Mouse (Mus musculus) forebrain, embryonic 15.5 days (tissue): Measurements from ENCODE around the gene Tnfrsf19. TPM values are rescaled to one million over a fixed set of nuclear protein-coding genes. Genes with fewer than 3 reads are reported as not detected.

Source experiments
- ATAC-seq: fragments of 200-750 bp; cut with Nextera tagmentation; replicated peaks from 2 replicates; pipeline ENCODE4 v1.8.0; 2017; ENCODE audit warnings: mild to moderate bottlenecking, moderate TSS enrichment, moderate library complexity
- H3K27ac ChIP-seq: fragments of 300-500 bp; sonication (generic); replicated peaks from 2 replicates; pipeline ENCODE4 v1.5.1; 2015; ENCODE audit warnings: mild to moderate bottlenecking, inconsistent platforms
- H3K27me3 ChIP-seq: fragments of 300-500 bp; sonication (generic); 2 replicates; pipeline ENCODE4 v1.6.1; 2015; ENCODE audit warnings: inconsistent platforms
- H3K36me3 ChIP-seq: fragments of 300-500 bp; sonication (generic); 2 replicates; pipeline ENCODE4 v1.6.1; 2015; ENCODE audit warnings: mild to moderate bottlenecking, inconsistent platforms
- H3K4me1 ChIP-seq: fragments of 300-500 bp; sonication (generic); 2 replicates; pipeline ENCODE4 v1.6.1; 2015; ENCODE audit warnings: inconsistent platforms
- H3K4me2 ChIP-seq: fragments of 300-500 bp; sonication (generic); replicated peaks from 2 replicates; pipeline ENCODE4 v1.6.1; 2015; ENCODE audit warnings: mild to moderate bottlenecking, inconsistent platforms
- H3K4me3 ChIP-seq: fragments of 300-500 bp; sonication (generic); 2 replicates; pipeline ENCODE4 v1.5.1; 2015; ENCODE audit warnings: mild to moderate bottlenecking, inconsistent platforms
- H3K9ac ChIP-seq: fragments of 300-500 bp; sonication (generic); replicated peaks from 2 replicates; pipeline ENCODE4 v1.6.1; 2015; ENCODE audit warnings: mild to moderate bottlenecking, inconsistent platforms
- H3K9me3 ChIP-seq: fragments of 300-500 bp; sonication (generic); 2 replicates; pipeline ENCODE4 v1.6.1; 2016; ENCODE audit warnings: inconsistent platforms
- WGBS: fragments of 180-500 bp; shearing (Covaris S2); methylation state at CpG from one replicate; pipeline ENCODE4 v1.1.7; 2015; ENCODE audit warnings: mixed read lengths; 5-methylcytosine and 5-hydroxymethylcytosine counted together
- polyA plus RNA-seq: library from polyadenylated mRNA; unstranded; fragments of >200 nt; fragmentation: Nextera tagmentation; extraction: Ambion mirVana; gene quantifications from 2 replicates; pipeline ENCODE4 v1.2.1, GENCODE M21; 2015

Tnfrsf19 gene
- polyA plus RNA-seq, 1 experiment from 2014 or later: 45.1 TPM

- H3K4me3 ChIP-seq: no peak overlapping the region
- no peak overlapping the region for H3K27ac ChIP-seq
- no peak for ATAC-seq
- no peaks in the 10 kb centered on the region for H3K9me3 ChIP-seq
- no peaks in the 10 kb centered on the region for H3K27me3 ChIP-seq
- no peaks in the 10 kb centered on the region for H3K36me3 ChIP-seq
- H3K4me2 ChIP-seq: no peak overlapping the region
- H3K4me1 ChIP-seq: peaks cover 41% of the 10 kb centered on the region
- 56% methylated on average over 15 of the region's 15 CpGs for WGBS
- no peak overlapping the region for H3K9ac ChIP-seq
Observed at GRCm38 (mm10) chr14:61014544-61014943, 31.7 kb downstream of the Tnfrsf19 start.

GRCm38 (mm10) chr14:61012397-61012931, 33.8 kb downstream of the Tnfrsf19 start:
- H3K9me3 ChIP-seq: no peaks in the 10 kb centered on the region
- peak overlapping the region; percentile 30; the same call in 1 of the 2 replicates for H3K9ac ChIP-seq
- peak overlapping the region; percentile 66 for H3K27ac ChIP-seq
- peaks cover 33% of the 10 kb centered on the region for H3K4me1 ChIP-seq
- H3K36me3 ChIP-seq: no peaks in the 10 kb centered on the region
- under 1% methylated on average over 17 of the region's 17 CpGs for WGBS
- peak overlapping the region; percentile 23 for H3K4me3 ChIP-seq
- ATAC-seq: peak; percentile 85
- peak overlapping the region; percentile 40 for H3K4me2 ChIP-seq
- no peaks in the 10 kb centered on the region for H3K27me3 ChIP-seq

- H3K9me3 ChIP-seq: no peaks in the 10 kb centered on the region
- H3K4me2 ChIP-seq: no peak overlapping the region
- H3K36me3 ChIP-seq: no peaks in the 10 kb centered on the region
- H3K27ac ChIP-seq: peak overlapping the region; percentile 66
- 39% methylated on average over 8 of the region's 8 CpGs for WGBS
- no peak overlapping the region for H3K9ac ChIP-seq
- no peaks in the 10 kb centered on the region for H3K27me3 ChIP-seq
- H3K4me1 ChIP-seq: peaks cover 27% of the 10 kb centered on the region
- ATAC-seq: 0 out of 2 replicates have a peak, but pooled peaks have one; percentile 34
- H3K4me3 ChIP-seq: no peak overlapping the region
Observed at GRCm38 (mm10) chr14:61011621-61012174, 34.6 kb downstream of the Tnfrsf19 start.

GRCm38 (mm10) chr14:61005127-61005837, 41.0 kb downstream of the Tnfrsf19 start:
- Histone ChIP-seq H3K36me3 (no peaks in the 10 kb centered on the region), H3K4me2 (no peak overlapping the region), H3K4me3 (no peak overlapping the region), H3K27me3 (no peaks in the 10 kb centered on the region), H3K4me1 (peaks cover 12% of the 10 kb centered on the region), H3K27ac (0 out of 2 replicates have a peak overlapping the region, but pooled peaks have one; percentile 5), H3K9ac (no peak overlapping the region), H3K9me3 (no peaks in the 10 kb centered on the region)
- 9% methylated on average over 17 of the region's 17 CpGs for WGBS
- no peak for ATAC-seq

- no peaks in the 10 kb centered on the region for H3K36me3 ChIP-seq
- H3K9ac ChIP-seq: no peak overlapping the region
- peaks cover 12% of the 10 kb centered on the region for H3K4me1 ChIP-seq
- no peak overlapping the region for H3K27ac ChIP-seq
- H3K27me3 ChIP-seq: no peaks in the 10 kb centered on the region
- H3K9me3 ChIP-seq: no peaks in the 10 kb centered on the region
- 81% methylated on average over 6 of the region's 6 CpGs for WGBS
- no peak overlapping the region for H3K4me3 ChIP-seq
- no peak overlapping the region for H3K4me2 ChIP-seq
- no peak for ATAC-seq
Observed at GRCm38 (mm10) chr14:61003676-61004075, 42.6 kb downstream of the Tnfrsf19 start.

GRCm38 (mm10) chr14:61000072-61000471, 46.2 kb downstream of the Tnfrsf19 start:
- WGBS: 83% methylated on average over 5 of the region's 5 CpGs
- H3K4me1 ChIP-seq: peaks cover 6% of the 10 kb centered on the region
- no peak overlapping the region for H3K4me3 ChIP-seq
- no peaks in the 10 kb centered on the region for H3K36me3 ChIP-seq
- H3K4me2 ChIP-seq: no peak overlapping the region
- no peak for ATAC-seq
- H3K9me3 ChIP-seq: no peaks in the 10 kb centered on the region
- no peak overlapping the region for H3K27ac ChIP-seq
- no peaks in the 10 kb centered on the region for H3K27me3 ChIP-seq
- H3K9ac ChIP-seq: no peak overlapping the region

- Histone ChIP-seq H3K27ac (no peak overlapping the region), H3K4me1 (peaks cover 7% of the 10 kb centered on the region), H3K4me2 (no peak overlapping the region), H3K36me3 (no peaks in the 10 kb centered on the region), H3K9me3 (no peaks in the 10 kb centered on the region), H3K9ac (no peak overlapping the region), H3K27me3 (no peaks in the 10 kb centered on the region), H3K4me3 (no peak overlapping the region)
- whole genome bisulfite sequencing: 66% methylated on average over 6 of the region's 6 CpGs
- ATAC-seq: no peak
Observed at GRCm38 (mm10) chr14:60996556-60996955, 49.7 kb downstream of the Tnfrsf19 start.

GRCm38 (mm10) chr14:60993506-60993905, 52.8 kb downstream of the Tnfrsf19 start:
- no peak overlapping the region for H3K27ac ChIP-seq
- 0 out of 2 replicates have a peak, but pooled peaks have one; percentile 24 for ATAC-seq
- H3K9me3 ChIP-seq: no peaks in the 10 kb centered on the region
- H3K4me3 ChIP-seq: no peak overlapping the region
- H3K36me3 ChIP-seq: no peaks in the 10 kb centered on the region
- no peaks in the 10 kb centered on the region for H3K27me3 ChIP-seq
- WGBS: 69% methylated on average over 10 of the region's 10 CpGs
- H3K9ac ChIP-seq: no peak overlapping the region
- H3K4me2 ChIP-seq: no peak overlapping the region
- H3K4me1 ChIP-seq: peaks cover 10% of the 10 kb centered on the region

- Histone ChIP-seq H3K4me3 (no peak overlapping the region), H3K4me1 (peaks cover 14% of the 10 kb centered on the region), H3K36me3 (no peaks in the 10 kb centered on the region), H3K27ac (no peak overlapping the region), H3K9me3 (no peaks in the 10 kb centered on the region), H3K9ac (no peak overlapping the region), H3K4me2 (no peak overlapping the region), H3K27me3 (no peaks in the 10 kb centered on the region)
- 76% methylated on average over 3 of the region's 3 CpGs for WGBS
- ATAC-seq: no peak
Observed at GRCm38 (mm10) chr14:60993092-60993491, 53.2 kb downstream of the Tnfrsf19 start.

- H3K4me3 ChIP-seq: no peak overlapping the region
- H3K9me3 ChIP-seq: no peaks in the 10 kb centered on the region
- no peak for ATAC-seq
- H3K4me2 ChIP-seq: no peak overlapping the region
- 68% methylated on average over 4 of the region's 4 CpGs for WGBS
- H3K9ac ChIP-seq: no peak overlapping the region
- peaks cover 24% of the 10 kb centered on the region for H3K4me1 ChIP-seq
- H3K36me3 ChIP-seq: no peaks in the 10 kb centered on the region
- no peaks in the 10 kb centered on the region for H3K27me3 ChIP-seq
- no peak overlapping the region for H3K27ac ChIP-seq
Observed at GRCm38 (mm10) chr14:60992144-60992543, 54.1 kb downstream of the Tnfrsf19 start.

- no peaks in the 10 kb centered on the region for H3K9me3 ChIP-seq
- no peak overlapping the region for H3K9ac ChIP-seq
- H3K4me2 ChIP-seq: no peak overlapping the region
- H3K4me3 ChIP-seq: no peak overlapping the region
- no peak overlapping the region for H3K27ac ChIP-seq
- no peak for ATAC-seq
- no peaks in the 10 kb centered on the region for H3K27me3 ChIP-seq
- peaks cover 35% of the 10 kb centered on the region for H3K4me1 ChIP-seq
- WGBS: 29% methylated on average over 6 of the region's 6 CpGs
- H3K36me3 ChIP-seq: no peaks in the 10 kb centered on the region
Observed at GRCm38 (mm10) chr14:60988228-60988627, 58.1 kb downstream of the Tnfrsf19 start.

GRCm38 (mm10) chr14:60986926-60987325, 59.4 kb downstream of the Tnfrsf19 start:
- 22% methylated on average over 5 of the region's 5 CpGs for WGBS
- Histone ChIP-seq H3K4me1 (peaks cover 35% of the 10 kb centered on the region), H3K27ac (peak overlapping the region; percentile 22; the same call in 1 of the 2 replicates), H3K4me2 (no peak overlapping the region), H3K9me3 (no peaks in the 10 kb centered on the region), H3K9ac (no peak overlapping the region), H3K36me3 (no peaks in the 10 kb centered on the region), H3K4me3 (no peak overlapping the region), H3K27me3 (no peaks in the 10 kb centered on the region)
- no peak for ATAC-seq
